Mouse (Mus musculus) G1E-ER4 (cell line): ENCODE measurements around the gene Pigyl. TPM values are rescaled to one million over a fixed set of nuclear protein-coding genes. Genes with fewer than 3 reads are reported as not detected.

Experiments
- GATA1 ChIP-seq: IDR thresholded peaks from one replicate; pipeline ENCODE4 v1.8.0; 2012; ENCODE audit warnings: low read length, inconsistent platforms
- polyA plus RNA-seq: library from polyadenylated mRNA; stranded (reverse); fragments of >175 nt; gene quantifications from 2 replicates; pipeline ENCODE4 v1.2.3, GENCODE M21; 2012

The Pigyl gene
- polyA plus RNA-seq, 1 experiment: 135 TPM

- no peak for TF ChIP-seq GATA1
These were observed 22.3 kb upstream of the Pigyl start for GRCm38 (mm10) chr9:22134246-22134890.

DNA sequence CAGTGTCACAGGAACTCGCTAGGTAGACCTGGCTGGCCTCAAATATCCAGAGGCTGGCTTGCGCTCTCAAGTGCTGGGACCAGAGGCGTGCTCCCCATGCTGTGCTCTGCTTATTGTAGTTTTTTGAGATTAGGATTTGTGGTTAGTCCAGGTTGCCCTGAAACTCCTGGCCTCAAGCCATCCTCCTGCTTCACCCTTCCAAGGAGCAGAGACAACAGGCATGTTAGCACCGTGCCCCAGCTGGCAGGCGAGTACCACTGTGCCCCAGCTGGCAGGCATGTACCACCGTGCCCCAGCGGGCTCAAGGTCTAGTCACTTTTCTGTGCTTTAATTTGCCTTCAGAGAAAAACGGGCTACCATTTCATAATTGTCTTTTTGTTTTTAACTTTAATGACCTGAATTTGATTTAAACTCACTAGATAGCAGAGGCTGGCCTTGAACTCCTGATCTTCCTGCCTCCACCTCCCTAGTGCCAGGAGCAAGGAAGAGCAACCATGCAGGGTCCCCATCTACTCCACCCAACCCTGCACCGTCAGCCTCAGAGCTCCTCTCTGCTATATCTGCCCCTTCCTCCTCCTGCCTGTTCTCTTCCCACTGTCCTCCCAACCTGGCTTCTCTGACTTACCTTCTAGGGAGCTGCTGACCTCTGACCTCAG, 21.5 kb upstream of the Pigyl start:
- TF ChIP-seq GATA1: no peak

- no peak for TF ChIP-seq GATA1
These were observed 20.8 kb upstream of the Pigyl start, which contains the start of gene Acp5 for GRCm38 (mm10) chr9:22135644-22136390. Gene Acp5 (minus strand): TSS chr9:22135711.

GRCm38 (mm10) chr9:22136765-22137547, 19.7 kb upstream of the Pigyl start:
- no peak for TF ChIP-seq GATA1

DNA sequence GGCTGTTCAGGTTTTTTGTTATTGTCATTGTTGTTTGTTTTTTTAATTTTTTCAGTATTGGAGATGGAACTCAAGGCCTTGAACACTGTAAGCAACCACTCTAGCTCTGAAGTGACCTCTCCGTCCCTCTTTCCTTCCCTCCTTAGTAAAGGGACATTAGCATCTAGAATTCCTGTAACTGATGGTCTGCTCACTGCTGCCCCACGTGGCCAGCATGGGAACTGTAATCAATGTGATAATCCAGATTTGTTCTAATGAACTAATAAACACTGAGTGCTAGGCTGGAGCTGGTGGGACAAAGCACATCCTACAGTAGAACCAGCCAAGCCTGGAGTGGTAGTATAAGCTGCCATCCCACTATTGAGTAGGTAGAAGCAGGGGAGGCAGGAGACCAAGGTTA, 18.2 kb upstream of the Pigyl start:
- TF ChIP-seq GATA1: no peak

DNA sequence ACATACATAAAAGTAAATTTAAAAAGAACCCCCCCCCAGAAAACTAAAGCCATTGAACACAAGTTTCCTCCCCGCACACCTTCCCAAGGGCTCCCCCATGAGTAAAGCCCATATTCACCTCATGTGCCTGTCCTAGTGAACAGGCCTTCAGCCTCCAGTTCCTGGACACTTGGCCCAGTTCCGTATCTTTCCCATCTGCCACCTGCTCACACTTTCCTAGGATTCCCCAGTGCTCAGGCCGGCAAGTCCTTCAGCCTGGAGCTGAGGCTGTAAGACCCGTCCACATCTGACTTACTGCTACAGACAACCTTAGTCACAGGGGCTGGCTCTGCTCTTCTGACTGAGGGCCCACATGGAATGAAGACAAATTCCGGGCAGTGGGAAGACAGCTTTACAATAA, 16.9 kb upstream of the Pigyl start:
- TF ChIP-seq GATA1: no peak

GRCm38 (mm10) chr9:22143108-22144037, 13.3 kb upstream of the Pigyl start:
- no peak for TF ChIP-seq GATA1

GRCm38 (mm10) chr9:22144304-22144965, 12.2 kb upstream of the Pigyl start:
- TF ChIP-seq GATA1: no peak

DNA sequence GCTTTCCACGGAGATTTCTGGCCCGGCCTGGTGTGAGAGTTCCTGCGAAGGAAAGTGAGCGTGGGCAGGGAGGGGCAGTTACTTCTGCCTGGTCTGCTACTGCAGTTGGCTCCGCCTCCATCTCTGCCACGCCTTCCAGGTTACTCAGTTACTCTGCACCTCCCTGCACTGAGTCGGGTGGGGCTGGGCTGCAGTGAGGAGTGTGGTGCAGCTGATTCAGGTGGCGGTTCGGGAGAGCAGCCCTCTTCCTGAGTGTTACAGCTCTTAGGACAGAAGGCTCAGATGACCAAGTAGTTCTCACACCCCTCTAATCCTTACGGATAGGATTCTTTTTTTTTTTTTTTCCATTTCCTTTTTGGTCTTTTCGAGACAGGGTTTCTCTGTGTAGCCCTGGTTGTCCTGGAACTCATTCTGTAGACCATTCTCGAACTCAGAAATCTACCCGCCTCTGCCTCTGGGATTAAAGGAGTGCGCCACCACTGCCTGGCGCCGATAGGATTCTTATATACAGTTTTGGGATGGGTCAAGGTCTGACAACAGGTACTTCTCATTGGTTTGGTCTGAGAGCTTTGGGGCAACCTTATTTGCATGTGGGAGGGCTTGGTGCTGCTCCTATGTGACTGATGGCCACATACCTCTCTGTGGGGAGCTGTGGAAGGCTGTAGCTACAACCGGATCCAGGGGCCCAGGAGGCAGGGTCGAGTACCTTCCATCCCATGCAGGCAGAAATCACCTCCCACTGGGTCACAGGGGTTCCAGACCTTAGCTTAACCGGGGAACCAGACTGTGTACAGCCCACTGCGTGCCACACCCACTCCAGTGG, 7.0 kb upstream of the Pigyl start:
- TF ChIP-seq GATA1: no peak

DNA sequence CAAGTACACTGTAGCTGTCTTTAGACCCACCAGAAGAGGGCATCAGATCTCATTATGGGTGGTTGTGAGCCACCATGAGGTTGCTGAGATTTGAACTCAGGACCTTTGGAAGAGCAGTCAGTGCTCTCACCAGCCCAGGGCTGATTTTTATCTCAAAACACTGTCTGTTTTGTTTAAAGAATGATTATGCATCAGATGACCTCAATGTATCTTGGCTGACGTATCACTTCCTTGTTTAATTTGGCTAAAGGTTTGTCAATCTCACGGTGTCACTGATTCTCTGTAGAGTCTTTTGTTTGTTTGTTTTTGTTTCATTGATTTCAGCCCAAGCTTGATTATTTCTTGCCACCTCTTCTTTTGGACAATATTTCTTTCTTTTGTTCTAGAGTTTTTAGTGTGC, 5.7 kb upstream of the Pigyl start:
- no peak for TF ChIP-seq GATA1

GRCm38 (mm10) chr9:22153810-22154209, 2.8 kb upstream of the Pigyl start:
- no peak for TF ChIP-seq GATA1

DNA sequence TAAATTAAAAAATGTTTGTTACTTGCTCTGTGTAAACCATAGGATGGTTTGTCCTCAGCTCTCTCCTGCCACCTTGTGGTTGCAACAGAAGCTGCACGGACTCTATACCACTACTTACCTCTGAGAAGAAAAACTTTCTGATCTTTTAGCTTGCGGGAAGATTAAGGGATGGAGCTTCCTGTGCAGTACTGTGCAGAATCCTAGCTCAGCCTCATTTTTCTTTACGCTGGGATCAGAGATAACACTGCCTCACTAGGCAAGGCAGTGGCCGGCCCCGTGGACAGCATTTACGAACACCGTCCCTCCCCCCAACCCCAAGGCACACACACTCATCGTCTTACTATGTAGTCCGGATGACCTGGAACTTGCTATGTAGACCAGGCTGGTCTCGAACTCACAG, 1.0 kb upstream of the Pigyl start:
- no peak for TF ChIP-seq GATA1

DNA sequence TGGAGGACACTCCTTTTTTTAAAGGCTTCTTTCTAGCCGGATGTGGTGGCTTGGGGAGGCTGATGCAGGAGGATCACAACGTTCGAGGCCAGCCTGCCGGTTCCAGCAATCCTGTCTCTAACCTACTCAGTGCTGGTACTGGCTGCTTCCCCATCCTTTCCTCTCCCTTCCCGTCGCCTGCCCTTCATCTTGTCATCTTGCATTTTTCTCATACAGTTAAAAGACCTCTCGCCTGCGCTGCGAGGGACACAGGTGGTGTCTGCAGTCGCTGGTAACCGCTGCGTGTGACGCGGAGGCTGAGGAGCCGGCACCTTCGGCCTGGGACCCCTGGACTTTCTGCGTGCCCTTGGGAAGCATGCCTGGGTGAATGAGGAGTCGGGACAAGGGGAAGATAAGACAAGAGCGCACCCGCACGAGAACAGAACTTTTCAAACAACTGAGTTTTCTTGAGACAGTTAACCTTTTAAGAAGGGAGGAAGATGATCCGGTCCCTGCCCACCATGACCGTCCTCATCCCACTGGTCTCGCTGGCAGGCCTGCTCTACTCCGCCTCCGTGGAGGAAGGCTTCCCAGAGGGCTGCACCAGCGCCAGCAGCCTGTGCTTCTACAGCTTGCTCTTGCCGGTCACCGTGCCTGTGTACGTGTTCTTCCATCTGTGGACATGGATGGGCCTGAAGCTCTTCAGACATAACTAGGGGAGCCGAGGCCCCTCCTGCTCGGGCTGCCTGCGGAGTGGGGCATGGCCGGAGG, 1.0 kb downstream of the Pigyl start:
- TF ChIP-seq GATA1: no peak
